Mouse (Mus musculus): ENCODE data around the gene Slc25a3.

GRCm38 (mm10) chr10:91122646-91123045 is 1.2 kb downstream of the Slc25a3 start:
- TF ChIP-seq CTCF (IDR thresholded peaks at IDR 0.05; ENCODE audit: low read depth): no peak
- no peak for TF ChIP-seq EP300 (IDR thresholded peaks at IDR 0.05; ENCODE audit: low read depth)

Measured in heart, postnatal 0 days (tissue).